Mouse (Mus musculus): ENCODE data around the gene Pcdh18. TPM values are rescaled to one million over a fixed set of nuclear protein-coding genes. Genes with fewer than 3 reads are reported as not detected.

The Pcdh18 gene
- total and polyA plus RNA-seq, 3 experiments, result not detected

DNA sequence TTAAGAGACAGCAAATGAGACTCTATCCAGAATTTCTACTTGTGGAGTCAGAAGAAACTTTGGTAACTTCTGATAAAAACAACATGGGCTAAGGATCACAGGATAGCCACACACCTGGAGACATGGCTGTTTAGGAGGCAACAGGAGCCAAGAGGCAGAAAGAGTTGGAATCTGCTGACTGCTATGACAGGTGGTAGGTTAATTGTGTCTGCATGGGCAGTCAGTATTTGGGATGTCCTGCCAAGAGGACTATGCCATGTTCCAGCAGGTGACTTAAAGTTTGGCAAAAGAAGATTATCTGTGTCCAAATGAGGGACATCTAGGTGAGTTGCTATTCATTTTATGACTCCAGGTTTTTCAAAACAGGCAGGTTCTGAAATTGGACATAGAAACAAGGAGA lies 4.8 kb upstream of the Pcdh18 start:
- in situ Hi-C loops (cut with MboI; ENCODE audit: low pct_ligation_motif_present, low pct_unique_long_range_greater_than_20kb, low sequenced_read_pairs), result no loop called here
- H3K27ac ChIP-seq (ENCODE audit: insufficient read depth, low read depth), result no peak overlapping the region
- no peaks in the 10 kb centered on the region for H3K4me1 ChIP-seq (ENCODE audit: control insufficient read depth in 1 of 2, insufficient read depth in 2 of 2)
- TF ChIP-seq MAZ (IDR thresholded peaks at IDR 0.05; ENCODE audit: low read depth, low read length) (no peak), MAX (IDR thresholded peaks at IDR 0.05; ENCODE audit: low read length) (no peak), SMC3 (IDR thresholded peaks at IDR 0.05; ENCODE audit: low read depth, low read length) (no peak), UBTF (IDR thresholded peaks at IDR 0.05; ENCODE audit: low read depth, low read length) (no peak), ZNF384 (IDR thresholded peaks at IDR 0.05; ENCODE audit: low read depth, low read length) (no peak), JUND (conservative IDR thresholded peaks at IDR 0.05; ENCODE audit: low read depth, low read length) (no peak), RCOR1 (conservative IDR thresholded peaks at IDR 0.05; ENCODE audit: low read depth, low read length) (no peak), CTCF (conservative IDR thresholded peaks at IDR 0.05 in 1 of 2, IDR thresholded peaks at IDR 0.05 in 1 of 2; ENCODE audit: low read depth in 2 of 2, low read length in 2 of 2) (no peak), IRF4 (IDR thresholded peaks at IDR 0.05; ENCODE audit: low read depth, low read length) (no peak), EP300 (IDR thresholded peaks at IDR 0.05; ENCODE audit: low read length) (no peak), NRF1 (IDR thresholded peaks at IDR 0.05; ENCODE audit: low read depth, low read length) (no peak)
- H3K79me2 ChIP-seq (replicated peaks; ENCODE audit: control insufficient read depth, extremely low read depth, insufficient read depth, poor library complexity, severe bottlenecking), result no peaks in the 10 kb centered on the region
- dilution Hi-C loops (cut with MboI; ENCODE audit: extremely low pct_ligation_motif_present, extremely low pct_unique_long_range_greater_than_20kb, low sequenced_read_pairs), result no loop called here
- H3K4me3 ChIP-seq (replicated peaks in 1 of 3; ENCODE audit: low read depth in 2 of 3, low read length in 2 of 3, poor library complexity in 1 of 3), result no peak overlapping the region
- no peak for DNase-seq (ENCODE audit: extremely low read depth)
- H3K9me3 ChIP-seq (replicated peaks; ENCODE audit: low read length), result peaks cover 26% of the 10 kb centered on the region
- H3K9ac ChIP-seq (ENCODE audit: insufficient read depth, low read depth), result no peak overlapping the region
- H3K36me3 ChIP-seq (replicated peaks in 1 of 2; ENCODE audit: control insufficient read depth in 1 of 2, insufficient read depth in 1 of 2, low read length in 1 of 2), result no peaks in the 10 kb centered on the region
- no peak overlapping the region for H3K4me2 ChIP-seq (ENCODE audit: insufficient read depth, low read depth, poor library complexity, severe bottlenecking)
- H3K27me3 ChIP-seq (replicated peaks), result no peaks in the 10 kb centered on the region

DNA sequence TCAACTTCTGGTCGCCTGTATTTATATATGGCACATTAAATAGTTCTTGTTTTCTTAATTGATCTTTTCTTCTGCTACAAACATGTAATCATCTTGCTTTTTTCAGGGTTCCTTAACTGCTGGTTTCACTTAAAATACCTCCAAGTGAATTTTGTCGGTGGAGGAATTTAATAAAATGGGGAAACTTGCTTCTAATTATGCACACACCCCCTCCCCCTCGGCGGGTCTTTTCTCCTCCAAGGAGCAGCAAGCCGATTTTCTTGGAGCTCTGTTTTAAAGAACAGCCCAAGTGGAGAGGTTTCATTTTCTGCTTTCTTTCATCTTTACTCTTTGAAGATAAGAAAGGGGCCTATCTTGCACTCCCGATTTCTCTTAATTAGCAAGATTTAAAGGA lies 498 bp upstream of the Pcdh18 start:
- Histone ChIP-seq H3K4me3 (replicated peaks in 1 of 3; ENCODE audit: low read depth in 2 of 3, low read length in 2 of 3, poor library complexity in 1 of 3) (no peak overlapping the region), H3K27ac (ENCODE audit: insufficient read depth, low read depth) (no peak overlapping the region), H3K27me3 (replicated peaks) (no peaks in the 10 kb centered on the region), H3K4me2 (ENCODE audit: insufficient read depth, low read depth, poor library complexity, severe bottlenecking) (no peak overlapping the region), H3K9me3 (replicated peaks; ENCODE audit: low read length) (peaks cover 58% of the 10 kb centered on the region), H3K79me2 (replicated peaks; ENCODE audit: control insufficient read depth, extremely low read depth, insufficient read depth, poor library complexity, severe bottlenecking) (no peaks in the 10 kb centered on the region), H3K4me1 (ENCODE audit: control insufficient read depth in 1 of 2, insufficient read depth in 2 of 2) (no peaks in the 10 kb centered on the region), H3K36me3 (replicated peaks in 1 of 2; ENCODE audit: control insufficient read depth in 1 of 2, insufficient read depth in 1 of 2, low read length in 1 of 2) (no peaks in the 10 kb centered on the region), H3K9ac (ENCODE audit: insufficient read depth, low read depth) (no peak overlapping the region)
- dilution Hi-C loops (cut with MboI; ENCODE audit: extremely low pct_ligation_motif_present, extremely low pct_unique_long_range_greater_than_20kb, low sequenced_read_pairs) (no loop called here), in situ Hi-C loops (cut with MboI; ENCODE audit: low pct_ligation_motif_present, low pct_unique_long_range_greater_than_20kb, low sequenced_read_pairs) (no loop called here)
- no peak for TF ChIP-seq BHLHE40 (IDR thresholded peaks at IDR 0.05; ENCODE audit: low read depth, low read length)
- TF ChIP-seq MAFK (IDR thresholded peaks at IDR 0.05; ENCODE audit: insufficient replicate concordance, low read length), result no peak
- TF ChIP-seq MAZ (IDR thresholded peaks at IDR 0.05; ENCODE audit: low read depth, low read length), result no peak
- no peak for TF ChIP-seq CTCF (conservative IDR thresholded peaks at IDR 0.05 in 1 of 2, IDR thresholded peaks at IDR 0.05 in 1 of 2; ENCODE audit: low read depth in 2 of 2, low read length in 2 of 2)
- TF ChIP-seq IRF4 (IDR thresholded peaks at IDR 0.05; ENCODE audit: low read depth, low read length), result no peak
- TF ChIP-seq CHD1 (IDR thresholded peaks at IDR 0.05; ENCODE audit: low read depth, low read length), result no peak
- TF ChIP-seq ZNF384 (IDR thresholded peaks at IDR 0.05; ENCODE audit: low read depth, low read length), result no peak
- no peak for TF ChIP-seq MEF2A (IDR thresholded peaks at IDR 0.05; ENCODE audit: borderline replicate concordance, low read depth, low read length)
- TF ChIP-seq POLR2AphosphoS2 (IDR thresholded peaks at IDR 0.05; ENCODE audit: low read depth, low read length), result no peak
- TF ChIP-seq USF2 (conservative IDR thresholded peaks at IDR 0.05; ENCODE audit: low read depth, low read length), result no peak
- no peak for TF ChIP-seq POLR2A (IDR thresholded peaks at IDR 0.05; ENCODE audit: low read depth, low read length)
- no peak for TF ChIP-seq MXI1 (IDR thresholded peaks at IDR 0.05; ENCODE audit: low read depth, low read length)
- no peak for TF ChIP-seq EP300 (IDR thresholded peaks at IDR 0.05; ENCODE audit: low read length)
- DNase-seq (ENCODE audit: extremely low read depth), result no peak

Measured in CH12.LX (cell line).